Mouse (Mus musculus) erythroblast, embryonic 14.5 days (primary cell): Measurements from ENCODE around the gene Flad1.

ENCODE experiments used
- GATA1 ChIP-seq: IDR thresholded peaks from 2 replicates; pipeline ENCODE4 v1.6.1; 2012; ENCODE audit warnings: low read length, inconsistent platforms, mixed read lengths
- TAL1 ChIP-seq: IDR thresholded peaks from 3 replicates; pipeline ENCODE4 v1.6.1; 2012; ENCODE audit warnings: low read length, inconsistent platforms, mixed read lengths

- no peak for TF ChIP-seq TAL1
- TF ChIP-seq GATA1 = no peak
Observed at GRCm38 (mm10) chr3:89388901-89389740, 22.5 kb downstream of the Flad1 start.
